Mouse (Mus musculus) MEL (cell line): ENCODE measurements around the gene Whrn. TPM values are rescaled to one million over a fixed set of nuclear protein-coding genes. Genes with fewer than 3 reads are reported as not detected.

Experiments used
- DNase-seq: peaks from one replicate; pipeline ENCODE4 v3.0.0; 2011; ENCODE audit warnings: low read depth, low spot score
- H3K27ac ChIP-seq: 2 replicates; pipeline ENCODE4 v1.5.1; 2012; ENCODE audit warnings: low read depth, mild to moderate bottlenecking, control low read depth, low read length, moderate library complexity; ENCODE audit not compliant: control insufficient read depth
- H3K27me3 ChIP-seq, 2 experiments: fragments of 150-350 bp in 1 of 2; sonication (generic) in 1 of 2; 2 replicates each; pipeline ENCODE4 v1.6.1; 2012; ENCODE audit warnings: low read length in 2 of 2, mild to moderate bottlenecking in 2 of 2, improper control_type of control experiment in 1 of 2, moderate library complexity in 1 of 2; ENCODE audit not compliant: insufficient read depth in 2 of 2, control insufficient read depth in 1 of 2
- H3K36me3 ChIP-seq, 2 experiments: 2 replicates each; pipeline ENCODE4 v1.6.1; 2012 to 2014; ENCODE audit warnings: low read length in 2 of 2, improper control_type of control experiment in 1 of 2, inconsistent platforms in 1 of 2, mild to moderate bottlenecking in 1 of 2; ENCODE audit not compliant: insufficient read depth in 2 of 2, control insufficient read depth in 1 of 2
- H3K4me1 ChIP-seq, 2 experiments: fragments of 150-350 bp in 1 of 2; sonication (generic) in 1 of 2; 2 replicates each; pipeline ENCODE4 v1.6.1; 2012; ENCODE audit warnings: low read length in 2 of 2, improper control_type of control experiment in 1 of 2, mild to moderate bottlenecking in 1 of 2; ENCODE audit not compliant: insufficient read depth in 2 of 2, control insufficient read depth in 1 of 2
- H3K4me3 ChIP-seq, 2 experiments: fragments of 150-350 bp in 1 of 2; sonication (generic) in 1 of 2; 2 replicates each; pipeline ENCODE4 v1.5.1; 2012; ENCODE audit warnings: low read depth in 2 of 2, low read length in 2 of 2, mild to moderate bottlenecking in 2 of 2, moderate library complexity in 2 of 2, control low read depth in 1 of 2, improper control_type of control experiment in 1 of 2; ENCODE audit not compliant: control insufficient read depth in 1 of 2, insufficient read depth in 1 of 2
- H3K79me2 ChIP-seq: 2 replicates; pipeline ENCODE4 v1.6.1; 2012; ENCODE audit warnings: mild to moderate bottlenecking, low read length, moderate library complexity; ENCODE audit not compliant: control insufficient read depth, poor library complexity, insufficient read depth
- H3K9ac ChIP-seq: 2 replicates; pipeline ENCODE4 v1.6.1; 2012; ENCODE audit warnings: low read depth, mild to moderate bottlenecking, control low read depth, low read length, moderate library complexity; ENCODE audit not compliant: control insufficient read depth, poor library complexity, severe bottlenecking
- H3K9me3 ChIP-seq: fragments of 150-350 bp; sonication (generic); replicated peaks from 2 replicates; pipeline ENCODE4 v1.6.1; 2012; ENCODE audit warnings: mild to moderate bottlenecking, low read length, improper control_type of control experiment, moderate library complexity; ENCODE audit not compliant: insufficient read depth
- BHLHE40 ChIP-seq: IDR thresholded peaks from 2 replicates; pipeline ENCODE4 v1.6.1; 2012; ENCODE audit warnings: low read depth, mild to moderate bottlenecking, inconsistent platforms, low read length, improper control_type of control experiment, borderline replicate concordance
- CHD1 ChIP-seq: IDR thresholded peaks from 2 replicates; pipeline ENCODE4 v1.6.1; 2012; ENCODE audit warnings: low read depth, mild to moderate bottlenecking, inconsistent platforms, low read length, improper control_type of control experiment
- CHD2 ChIP-seq: IDR thresholded peaks from 2 replicates; pipeline ENCODE4 v1.6.1; 2011; ENCODE audit warnings: low read length, improper control_type of control experiment
- CTCF ChIP-seq, 3 experiments: IDR thresholded peaks in 2 of 3; conservative IDR thresholded peaks in 1 of 3; 2 replicates each; pipeline ENCODE4 v1.5.1; 2011 to 2012; ENCODE audit warnings: low read length in 3 of 3, low read depth in 2 of 3, mild to moderate bottlenecking in 2 of 3, improper control_type of control experiment in 1 of 3, inconsistent platforms in 1 of 3, mixed read lengths in 1 of 3, moderate library complexity in 1 of 3; ENCODE audit not compliant: control insufficient read depth in 1 of 3, insufficient read depth in 1 of 3, poor library complexity in 1 of 3, severe bottlenecking in 1 of 3
- E2F4 ChIP-seq: IDR thresholded peaks from 2 replicates; pipeline ENCODE4 v1.6.1; 2011; ENCODE audit warnings: low read depth, low read length, improper control_type of control experiment, borderline replicate concordance
- ELF1 ChIP-seq: IDR thresholded peaks from 2 replicates; pipeline ENCODE4 v1.6.1; 2014; ENCODE audit warnings: low read depth, mild to moderate bottlenecking, inconsistent platforms, low read length, improper control_type of control experiment, moderate library complexity
- EP300 ChIP-seq, 2 experiments: IDR thresholded peaks; 2 replicates each; pipeline ENCODE4 v1.6.1; 2011; ENCODE audit warnings: improper control_type of control experiment in 2 of 2, low read length in 2 of 2, low read depth in 1 of 2, mild to moderate bottlenecking in 1 of 2
- GABPA ChIP-seq: IDR thresholded peaks from 2 replicates; pipeline ENCODE4 v1.6.1; 2012; ENCODE audit warnings: low read depth, mild to moderate bottlenecking, inconsistent platforms, low read length, improper control_type of control experiment, moderate library complexity
- GATA1 ChIP-seq: IDR thresholded peaks from 2 replicates; pipeline ENCODE4 v1.6.1; 2011; ENCODE audit warnings: low read depth, low read length, improper control_type of control experiment
- HCFC1 ChIP-seq: IDR thresholded peaks from 2 replicates; pipeline ENCODE4 v1.6.1; 2012; ENCODE audit warnings: low read depth, mild to moderate bottlenecking, inconsistent platforms, low read length, improper control_type of control experiment, moderate library complexity
- JUND ChIP-seq: IDR thresholded peaks from 2 replicates; pipeline ENCODE4 v1.6.1; 2011; ENCODE audit warnings: low read depth, mild to moderate bottlenecking, improper control_type of control experiment, low read length
- KAT2A ChIP-seq: conservative IDR thresholded peaks from 2 replicates; pipeline ENCODE4 v1.6.1; 2012; ENCODE audit warnings: low read depth, low read length, improper control_type of control experiment, inconsistent platforms
- MAFK ChIP-seq: IDR thresholded peaks from 2 replicates; pipeline ENCODE4 v1.6.1; 2011; ENCODE audit warnings: low read depth, mild to moderate bottlenecking, low read length, improper control_type of control experiment, borderline replicate concordance
- MAX ChIP-seq: IDR thresholded peaks from 2 replicates; pipeline ENCODE4 v1.6.1; 2011; ENCODE audit warnings: low read length, improper control_type of control experiment
- MAZ ChIP-seq: IDR thresholded peaks from 2 replicates; pipeline ENCODE4 v1.6.1; 2012; ENCODE audit warnings: low read depth, mild to moderate bottlenecking, inconsistent platforms, low read length, improper control_type of control experiment
- MEF2A ChIP-seq: IDR thresholded peaks from 2 replicates; pipeline ENCODE4 v1.6.1; 2014; ENCODE audit warnings: low read depth, mild to moderate bottlenecking, inconsistent platforms, low read length, improper control_type of control experiment; ENCODE audit not compliant: poor library complexity, insufficient replicate concordance, severe bottlenecking; ENCODE audit errors: extremely low read depth
- MXI1 ChIP-seq: IDR thresholded peaks from 2 replicates; pipeline ENCODE4 v1.6.1; 2011; ENCODE audit warnings: mild to moderate bottlenecking, low read depth, low read length, improper control_type of control experiment
- MYB ChIP-seq: IDR thresholded peaks from 2 replicates; pipeline ENCODE4 v1.6.1; 2011; ENCODE audit warnings: mild to moderate bottlenecking, low read depth, low read length, improper control_type of control experiment
- MYC ChIP-seq: IDR thresholded peaks from 2 replicates; pipeline ENCODE4 v1.6.1; 2011; ENCODE audit warnings: low read depth, mild to moderate bottlenecking, low read length, improper control_type of control experiment, moderate library complexity
- NELFE ChIP-seq: IDR thresholded peaks from 2 replicates; pipeline ENCODE4 v1.6.1; 2011; ENCODE audit warnings: low read depth, low read length, improper control_type of control experiment
- NRF1 ChIP-seq: IDR thresholded peaks from 2 replicates; pipeline ENCODE4 v1.6.1; 2014; ENCODE audit warnings: low read depth, mild to moderate bottlenecking, inconsistent platforms, low read length, improper control_type of control experiment, moderate library complexity; ENCODE audit not compliant: poor library complexity, insufficient read depth, severe bottlenecking
- POLR2A ChIP-seq, 2 experiments: IDR thresholded peaks; 2 replicates each; pipeline ENCODE4 v1.6.1; 2011 to 2012; ENCODE audit warnings: low read length in 2 of 2, mild to moderate bottlenecking in 2 of 2, control low read depth in 1 of 2, improper control_type of control experiment in 1 of 2, low read depth in 1 of 2, moderate library complexity in 1 of 2; ENCODE audit not compliant: control insufficient read depth in 1 of 2, insufficient read depth in 1 of 2, poor library complexity in 1 of 2
- POLR2AphosphoS5 ChIP-seq: IDR thresholded peaks from 2 replicates; pipeline ENCODE4 v1.6.1; 2012; ENCODE audit warnings: low read depth, borderline replicate concordance, mild to moderate bottlenecking, inconsistent platforms, low read length, moderate library complexity, mixed read lengths
- RCOR1 ChIP-seq: IDR thresholded peaks from 2 replicates; pipeline ENCODE4 v1.6.1; 2012; ENCODE audit warnings: low read depth, mild to moderate bottlenecking, inconsistent platforms, low read length, improper control_type of control experiment
- SIN3A ChIP-seq: IDR thresholded peaks from 2 replicates; pipeline ENCODE4 v1.6.1; 2012; ENCODE audit warnings: low read length, improper control_type of control experiment, inconsistent platforms
- SMC3 ChIP-seq: IDR thresholded peaks from 2 replicates; pipeline ENCODE4 v1.6.1; 2011; ENCODE audit warnings: low read depth, low read length, improper control_type of control experiment
- TAL1 ChIP-seq: IDR thresholded peaks from 2 replicates; pipeline ENCODE4 v1.6.1; 2012; ENCODE audit warnings: mild to moderate bottlenecking, inconsistent platforms, low read length, moderate library complexity, mixed read lengths
- TBP ChIP-seq: IDR thresholded peaks from 2 replicates; pipeline ENCODE4 v1.8.0; 2011; ENCODE audit warnings: low read depth, low read length, improper control_type of control experiment
- TCF12 ChIP-seq: IDR thresholded peaks from 2 replicates; pipeline ENCODE4 v1.6.1; 2014; ENCODE audit warnings: low read depth, mild to moderate bottlenecking, inconsistent platforms, low read length, improper control_type of control experiment, moderate library complexity
- UBTF ChIP-seq: IDR thresholded peaks from 2 replicates; pipeline ENCODE4 v1.6.1; 2012; ENCODE audit warnings: low read depth, mild to moderate bottlenecking, inconsistent platforms, low read length, improper control_type of control experiment, moderate library complexity, borderline replicate concordance; ENCODE audit not compliant: insufficient read depth
- USF1 ChIP-seq: IDR thresholded peaks from 2 replicates; pipeline ENCODE4 v1.6.1; 2014; ENCODE audit warnings: low read depth, mild to moderate bottlenecking, inconsistent platforms, low read length, improper control_type of control experiment, moderate library complexity
- USF2 ChIP-seq, 2 experiments: IDR thresholded peaks; 2 replicates each; pipeline ENCODE4 v1.6.1; 2011 to 2012; ENCODE audit warnings: improper control_type of control experiment in 2 of 2, low read length in 2 of 2, borderline replicate concordance in 1 of 2, inconsistent platforms in 1 of 2, low read depth in 1 of 2, mild to moderate bottlenecking in 1 of 2; ENCODE audit not compliant: insufficient read depth in 1 of 2
- ZC3H11A ChIP-seq: IDR thresholded peaks from 2 replicates; pipeline ENCODE4 v1.6.1; 2012; ENCODE audit warnings: low read depth, mild to moderate bottlenecking, inconsistent platforms, low read length, improper control_type of control experiment
- ZKSCAN1 ChIP-seq: IDR thresholded peaks from 2 replicates; pipeline ENCODE4 v1.6.1; 2012; ENCODE audit warnings: low read depth, mild to moderate bottlenecking, inconsistent platforms, low read length, improper control_type of control experiment, moderate library complexity
- ZMIZ1 ChIP-seq: IDR thresholded peaks from 2 replicates; pipeline ENCODE4 v1.6.1; 2012; ENCODE audit warnings: low read depth, mild to moderate bottlenecking, inconsistent platforms, low read length, improper control_type of control experiment, moderate library complexity
- ZNF384 ChIP-seq: IDR thresholded peaks from 2 replicates; pipeline ENCODE4 v1.6.1; 2012; ENCODE audit warnings: low read depth, mild to moderate bottlenecking, inconsistent platforms, low read length, improper control_type of control experiment
- polyA plus RNA-seq, 2 experiments: library from polyadenylated mRNA; stranded (reverse) in 1 of 2; unstranded in 1 of 2; fragments of >175 nt in 1 of 2; fragments of >200 nt in 1 of 2; gene quantifications; 2 replicates each; pipeline versions ENCODE4 v1.2.1 to v1.2.4; 2012; ENCODE audit warnings: low replicate concordance in 2 of 2, low read depth in 1 of 2; ENCODE audit not compliant: insufficient read length in 2 of 2, insufficient read depth in 1 of 2, missing spikeins in 1 of 2
- total RNA-seq: library from RNA; depleted of rRNA; stranded (reverse); fragments of 300-350 nt; gene quantifications from 2 replicates; pipeline ENCODE4 v1.2.3, GENCODE M21; 2012

Whrn gene
- total and polyA plus RNA-seq, 3 experiments, result not detected

GRCm38 (mm10) chr4:63544494-63545230 is 48.9 kb upstream of the Whrn start, which contains the start of gene Atp6v1g1:
TSS of gene Atp6v1g1 (plus strand) at chr4:63544772.
- peak; percentile 92 for DNase-seq
- TF ChIP-seq CHD1 (no peak), TAL1 (no peak), RCOR1 (no peak), SIN3A (peak; percentile 33; the same call in 1 of the 2 replicates), ZMIZ1 (no peak), HCFC1 (peak; percentile 72), CTCF (IDR thresholded peaks at IDR 0.05 in 2 of 3, conservative IDR thresholded peaks at IDR 0.05 in 1 of 3; ENCODE audit: control insufficient read depth in 1 of 3, insufficient read depth in 1 of 3, low read depth in 2 of 3, low read length in 3 of 3, poor library complexity in 1 of 3, severe bottlenecking in 1 of 3) (no peak), USF1 (peak; percentile 77), NRF1 (peak; percentile 76), MYC (no peak), KAT2A (no peak), UBTF (0 out of 2 replicates have a peak, but pooled peaks have one; percentile 42), POLR2AphosphoS5 (no peak), TCF12 (no peak), USF2 (IDR thresholded peaks at IDR 0.05; ENCODE audit: borderline replicate concordance in 1 of 2, insufficient read depth in 1 of 2, low read depth in 1 of 2, low read length in 2 of 2) (0 out of 4 replicates have a peak, but pooled peaks of 1 of the 2 experiments have one; percentile 48), E2F4 (no peak), BHLHE40 (no peak), ZNF384 (0 out of 2 replicates have a peak, but pooled peaks have one; percentile 4), MYB (no peak), MAZ (no peak), ZKSCAN1 (no peak), SMC3 (no peak), CHD2 (no peak), MXI1 (peak; percentile 87), NELFE (peak; percentile 54), GABPA (no peak), MAX (no peak), MEF2A (no peak), MAFK (no peak), JUND (no peak), POLR2A (IDR thresholded peaks at IDR 0.05; ENCODE audit: control insufficient read depth in 1 of 2, insufficient read depth in 1 of 2, low read depth in 1 of 2, low read length in 2 of 2, poor library complexity in 1 of 2) (peak; percentile 57 to 67; a peak in 3 of 4 replicates), ZC3H11A (no peak), TBP (0 out of 2 replicates have a peak, but pooled peaks have one; percentile 38), EP300 (IDR thresholded peaks at IDR 0.05; ENCODE audit: low read depth in 1 of 2, low read length in 2 of 2) (no peak), ELF1 (no peak), GATA1 (no peak)

More at GRCm38 (mm10) chr4:63544494-63545230, 48.9 kb upstream of the Whrn start, which contains the start of gene Atp6v1g1:
- Histone ChIP-seq H3K9ac (peak within 1 kb of the TSS; percentile 98), H3K4me1 (peaks cover 0 to 17% of the 10 kb centered on the region in 2 experiments; a peak in 3 of 4 replicates), H3K36me3 (peaks cover 11 to 15% of the 10 kb centered on the region in 2 experiments), H3K9me3 (no peaks in the 10 kb centered on the region), H3K79me2 (peaks cover 25% of the 10 kb centered on the region), H3K27me3 (no peaks in the 10 kb centered on the region; a peak in 1 of 4 replicates), H3K27ac (peak within 1 kb of the TSS; percentile 41), H3K4me3 (peak within 1 kb of the TSS; percentile 98 to 100)
